Mouse (Mus musculus): ENCODE measurements around the gene P3h2. TPM values are rescaled to one million over a fixed set of nuclear protein-coding genes. Genes with fewer than 3 reads are reported as not detected.
A peak's percentile ranks its signal among the peaks of the same experiment; 100 is the strongest.

The P3h2 gene
- total RNA-seq, 2 experiments from 2014 or later: 2.6 to 4.0 TPM

- intact Hi-C loops (cut with DNase I): no loop called here
- DNase-seq (ENCODE audit: low spot score in 2 of 2): no peak
Measured at GRCm38 (mm10) chr16:26005811-26006210, 99.8 kb downstream of the P3h2 start.

- intact Hi-C loops (cut with DNase I): no loop called here
- no peak for DNase-seq (ENCODE audit: low spot score in 2 of 2)
Measured at GRCm38 (mm10) chr16:26003261-26003660, 102.3 kb downstream of the P3h2 start.

- intact Hi-C loops (cut with DNase I): no loop called here
- peak in 1 of 2 experiments; percentile 67 for DNase-seq (ENCODE audit: low spot score in 2 of 2)
Measured at GRCm38 (mm10) chr16:26002848-26003247, 102.7 kb downstream of the P3h2 start.

- no peak for DNase-seq (ENCODE audit: low spot score in 2 of 2)
- intact Hi-C loops (cut with DNase I): no loop called here
Measured at GRCm38 (mm10) chr16:25994605-25995004, 111.0 kb downstream of the P3h2 start.

- intact Hi-C loops (cut with DNase I): no loop called here
- DNase-seq (ENCODE audit: low spot score in 2 of 2): no peak
Measured at GRCm38 (mm10) chr16:25987221-25987620, 118.4 kb downstream of the P3h2 start.

- peak in 1 of 2 experiments; percentile 10 for DNase-seq (ENCODE audit: low spot score in 2 of 2)
- intact Hi-C loops (cut with DNase I): loop anchor here (5.0 kb wide), 1 partner anchor 124 kb away; the partner anchor contains the start of gene P3h2
Measured at GRCm38 (mm10) chr16:25983635-25984034, 121.9 kb downstream of the P3h2 start.

- DNase-seq (ENCODE audit: low spot score in 2 of 2): no peak
- intact Hi-C loops (cut with DNase I): no loop called here
Measured at GRCm38 (mm10) chr16:25979037-25979436, 126.5 kb downstream of the P3h2 start.

- intact Hi-C loops (cut with DNase I): no loop called here
- DNase-seq (ENCODE audit: low spot score in 2 of 2): no peak
Measured at GRCm38 (mm10) chr16:25977210-25977609, 128.4 kb downstream of the P3h2 start.

GRCm38 (mm10) chr16:25971285-25971684 lies 134.3 kb downstream of the P3h2 start:
- intact Hi-C loops (cut with DNase I): no loop called here
- no peak for DNase-seq (ENCODE audit: low spot score in 2 of 2)

- no peak for DNase-seq (ENCODE audit: low spot score in 2 of 2)
- intact Hi-C loops (cut with DNase I): no loop called here
Measured at GRCm38 (mm10) chr16:25970720-25971119, 134.9 kb downstream of the P3h2 start.

GRCm38 (mm10) chr16:25970193-25970592 lies 135.4 kb downstream of the P3h2 start:
- intact Hi-C loops (cut with DNase I): no loop called here
- no peak for DNase-seq (ENCODE audit: low spot score in 2 of 2)

- peak; percentile 80 to 84 for DNase-seq (ENCODE audit: low spot score in 2 of 2)
- intact Hi-C loops (cut with DNase I): loop anchor here (1.0 to 10.0 kb wide), 4 partner anchors 232 to 1175 kb away; partner anchors contain the start of gene Cldn1
Measured at GRCm38 (mm10) chr16:25967297-25967696, 138.3 kb downstream of the P3h2 start.

GRCm38 (mm10) chr16:25963856-25964255 lies 141.7 kb downstream of the P3h2 start:
- peak; percentile 55 to 77 for DNase-seq (ENCODE audit: low spot score in 2 of 2)
- intact Hi-C loops (cut with DNase I): loop anchor here (5.0 to 10.0 kb wide), 3 partner anchors 377 to 1982 kb away; no protein-coding TSS in a partner anchor

- intact Hi-C loops (cut with DNase I): loop anchor here (5.0 to 10.0 kb wide), 3 partner anchors 373 to 1978 kb away; no protein-coding TSS in a partner anchor
- DNase-seq (ENCODE audit: low spot score in 2 of 2): peak; percentile 66 to 88
Measured at GRCm38 (mm10) chr16:25960345-25960744, 145.2 kb downstream of the P3h2 start.

- DNase-seq (ENCODE audit: low spot score in 2 of 2): no peak
- intact Hi-C loops (cut with DNase I): loop anchor here (5.0 to 10.0 kb wide), 3 partner anchors 373 to 1978 kb away; no protein-coding TSS in a partner anchor
Measured at GRCm38 (mm10) chr16:25959929-25960328, 145.7 kb downstream of the P3h2 start.

GRCm38 (mm10) chr16:25958650-25959238 lies 146.8 kb downstream of the P3h2 start:
- DNase-seq (ENCODE audit: low spot score in 2 of 2): no peak
- intact Hi-C loops (cut with DNase I): no loop called here

- no peak for DNase-seq (ENCODE audit: low spot score in 2 of 2)
- intact Hi-C loops (cut with DNase I): no loop called here
Measured at GRCm38 (mm10) chr16:25958213-25958612, 147.4 kb downstream of the P3h2 start.

GRCm38 (mm10) chr16:25956831-25957230 lies 148.8 kb downstream of the P3h2 start:
- no peak for DNase-seq (ENCODE audit: low spot score in 2 of 2)
- intact Hi-C loops (cut with DNase I): no loop called here

- DNase-seq (ENCODE audit: low spot score in 2 of 2): no peak
- intact Hi-C loops (cut with DNase I): loop anchor here (5.0 kb wide), 1 partner anchor 582 kb away; no protein-coding TSS in a partner anchor
Measured at GRCm38 (mm10) chr16:25954614-25955013, 151.0 kb downstream of the P3h2 start.

- no peak for DNase-seq (ENCODE audit: low spot score in 2 of 2)
- intact Hi-C loops (cut with DNase I): loop anchor here (5.0 kb wide), 1 partner anchor 581 kb away; no protein-coding TSS in a partner anchor
Measured at GRCm38 (mm10) chr16:25953359-25953758, 152.2 kb downstream of the P3h2 start.

- no peak for DNase-seq (ENCODE audit: low spot score in 2 of 2)
- intact Hi-C loops (cut with DNase I): loop anchor here (5.0 kb wide), 1 partner anchor 580 kb away; no protein-coding TSS in a partner anchor
Measured at GRCm38 (mm10) chr16:25952005-25952404, 153.6 kb downstream of the P3h2 start.
